20 mouse cellular contexts compared by ENCODE assay signal in the genomic region with DNA sequence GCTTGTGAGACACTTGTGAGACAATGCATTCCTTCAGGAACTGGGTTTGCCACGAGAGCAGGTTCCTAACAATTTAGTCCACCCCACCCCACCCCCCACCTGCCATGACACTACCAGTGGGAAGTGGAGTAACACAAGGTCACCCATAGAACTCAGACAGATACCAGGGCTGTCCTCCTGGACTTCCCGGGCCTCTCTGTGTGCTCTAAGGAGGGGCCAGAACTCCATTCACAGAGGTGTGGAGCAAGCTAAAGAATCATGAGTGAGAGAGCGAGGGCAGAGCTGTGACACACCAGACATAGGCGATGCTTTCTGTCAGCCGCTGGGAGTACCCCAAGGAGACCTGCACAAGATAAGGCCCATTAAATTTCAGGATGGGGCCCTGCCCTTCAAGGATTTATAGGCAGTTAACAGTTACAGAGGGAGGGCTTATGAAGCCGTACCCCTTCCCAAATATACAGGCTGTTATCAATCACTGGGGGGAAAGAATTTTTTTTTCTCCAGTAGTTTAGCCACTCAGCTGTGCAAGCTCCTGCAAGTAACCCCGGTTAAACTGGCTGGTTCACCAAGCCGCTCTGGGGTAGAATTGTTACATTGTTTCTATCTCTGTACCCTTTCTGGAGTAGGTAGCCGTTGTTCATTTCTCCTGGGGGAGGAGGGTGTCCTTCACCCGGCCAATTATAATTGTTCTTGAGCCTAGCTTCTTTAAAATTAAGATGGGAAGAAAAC.
A peak's percentile ranks its signal among the peaks of the same experiment; 100 is the strongest.
DNase-seq lines count a peak whose midpoint lies in the region; ATAC-seq lines count a peak whose summit lies in the region.
"Had no signal": no experiment of that assay in that cellular context is flagged by ENCODE, and none has a peak within 500 bp of the region (broad histone marks: within the 10 kb centered on the region; RNA-seq: fewer than 3 reads in every experiment).

No protein-coding gene starts in this region.

- H3K27ac ChIP-seq in heart, embryonic 15.5 days: 0 out of 2 replicates have a peak overlapping the region, but pooled peaks have one; percentile 22
- H3K27ac ChIP-seq in neural tube, embryonic 13.5 days (replicated peaks): no peak overlapping the region
- peak overlapping the region; percentile 14; the same call in 1 of the 2 replicates for H3K27ac ChIP-seq in intestine, embryonic 14.5 days (ENCODE audit: low read depth)
- no peak overlapping the region for H3K27ac ChIP-seq in neural tube, embryonic 15.5 days (replicated peaks)
- H3K27ac ChIP-seq in midbrain, embryonic 13.5 days: no peak overlapping the region
- H3K27ac ChIP-seq: hindbrain, embryonic 13.5 days; liver, embryonic 15.5 days had no signal

- H3K9me3 ChIP-seq in heart, embryonic 15.5 days (replicated peaks): no peaks in the 10 kb centered on the region
- no peaks in the 10 kb centered on the region for H3K9me3 ChIP-seq in neural tube, embryonic 13.5 days
- no peaks in the 10 kb centered on the region for H3K9me3 ChIP-seq in intestine, embryonic 14.5 days (ENCODE audit: control insufficient read depth, low read length)
- no peaks in the 10 kb centered on the region for H3K9me3 ChIP-seq in neural tube, embryonic 15.5 days (replicated peaks)
- no peaks in the 10 kb centered on the region for H3K9me3 ChIP-seq in midbrain, embryonic 13.5 days
- H3K9me3 ChIP-seq: hindbrain, embryonic 13.5 days; liver, embryonic 15.5 days had no signal

- 47% methylated on average over 10 of the region's 10 CpGs for WGBS in heart, embryonic 15.5 days
- 49% methylated on average over 10 of the region's 10 CpGs for WGBS in neural tube, embryonic 13.5 days
- 32% methylated on average over 10 of the region's 10 CpGs for WGBS in intestine, embryonic 14.5 days
- WGBS in neural tube, embryonic 15.5 days: 53% methylated on average over 10 of the region's 10 CpGs
- WGBS in midbrain, embryonic 13.5 days: 73% methylated on average over 10 of the region's 10 CpGs

- no peak overlapping the region for H3K4me3 ChIP-seq in heart, embryonic 15.5 days
- H3K4me3 ChIP-seq in neural tube, embryonic 13.5 days: no peak overlapping the region
- no peak overlapping the region for H3K4me3 ChIP-seq in intestine, embryonic 14.5 days (ENCODE audit: low read depth, low read length)
- no peak overlapping the region for H3K4me3 ChIP-seq in neural tube, embryonic 15.5 days (replicated peaks)
- H3K4me3 ChIP-seq in midbrain, embryonic 13.5 days (replicated peaks): no peak overlapping the region
- H3K4me3 ChIP-seq: erythroblast, embryonic 14.5 days; hindbrain, embryonic 13.5 days; liver, embryonic 15.5 days had no signal

- intact Hi-C loops in heart, postnatal 25 days (cut with DNase I): no loop called here

- ATAC-seq in heart, embryonic 15.5 days (replicated peaks; ENCODE audit: insufficient number of reproducible peaks, insufficient read depth, low FRiP score, low read depth): no peak
- 0 out of 2 replicates have a peak, but pooled peaks have one; percentile 36 for ATAC-seq in neural tube, embryonic 13.5 days (ENCODE audit: low read depth)
- ATAC-seq in intestine, embryonic 14.5 days (replicated peaks; ENCODE audit: low FRiP score, low TSS enrichment, low read depth): 0 out of 2 replicates have a peak, but pooled peaks have one; percentile 8
- peak; percentile 25; the same call in 1 of the 2 replicates for ATAC-seq in neural tube, embryonic 15.5 days (ENCODE audit: low FRiP score)
- ATAC-seq in midbrain, embryonic 13.5 days: no peak
- ATAC-seq: forebrain, embryonic 16.5 days; lung, postnatal 0 days; midbrain, embryonic 16.5 days had no signal

- no peak for DNase-seq in heart, postnatal 25 days (ENCODE audit: low spot score)
- DNase-seq in neural tube, embryonic 10.5 days (ENCODE audit: extremely low spot score, low spot score): no peak
- DNase-seq in intestine, embryonic 14.5 days (ENCODE audit: low spot score): no peak
- DNase-seq in layer of hippocampus, postnatal 10 days (ENCODE audit: low spot score in 2 of 2): no peak
- DNase-seq: cerebellum, adult 9-11 months; heart, adult 11 months; kidney, adult 9 months; spleen, adult 18-20 months; thymus, postnatal 25 days had no signal

- no peaks in the 10 kb centered on the region for H3K27me3 ChIP-seq in heart, embryonic 15.5 days
- H3K27me3 ChIP-seq in neural tube, embryonic 13.5 days: no peaks in the 10 kb centered on the region
- no peaks in the 10 kb centered on the region for H3K27me3 ChIP-seq in intestine, embryonic 14.5 days (replicated peaks; ENCODE audit: control insufficient read depth, insufficient read depth, low read length)
- no peaks in the 10 kb centered on the region for H3K27me3 ChIP-seq in neural tube, embryonic 15.5 days (replicated peaks)
- 0 out of 2 replicates have a peak, but pooled peaks cover 2% of the 10 kb centered on the region for H3K27me3 ChIP-seq in midbrain, embryonic 13.5 days
- H3K27me3 ChIP-seq: hindbrain, embryonic 13.5 days; liver, embryonic 15.5 days had no signal

- no peak overlapping the region for H3K9ac ChIP-seq in heart, embryonic 15.5 days
- H3K9ac ChIP-seq in neural tube, embryonic 13.5 days: no peak overlapping the region
- H3K9ac ChIP-seq in intestine, embryonic 14.5 days (ENCODE audit: low read length): no peak overlapping the region
- H3K9ac ChIP-seq in neural tube, embryonic 15.5 days (replicated peaks): no peak overlapping the region
- H3K9ac ChIP-seq in midbrain, embryonic 13.5 days (replicated peaks): no peak overlapping the region
- H3K9ac ChIP-seq: hindbrain, embryonic 13.5 days; liver, embryonic 15.5 days had no signal

- peaks cover 38% of the 10 kb centered on the region for H3K4me1 ChIP-seq in heart, embryonic 15.5 days (replicated peaks)
- peaks cover 28% of the 10 kb centered on the region for H3K4me1 ChIP-seq in neural tube, embryonic 13.5 days (replicated peaks)
- H3K4me1 ChIP-seq in intestine, embryonic 14.5 days (replicated peaks; ENCODE audit: control insufficient read depth, insufficient read depth, low read length): peaks cover 59% of the 10 kb centered on the region
- H3K4me1 ChIP-seq in neural tube, embryonic 15.5 days: peaks cover 30% of the 10 kb centered on the region
- H3K4me1 ChIP-seq in midbrain, embryonic 13.5 days (replicated peaks): peaks cover 16% of the 10 kb centered on the region
- H3K4me1 ChIP-seq: liver, embryonic 15.5 days had no signal

- no peaks in the 10 kb centered on the region for H3K36me3 ChIP-seq in heart, embryonic 15.5 days
- H3K36me3 ChIP-seq in neural tube, embryonic 13.5 days: no peaks in the 10 kb centered on the region
- no peaks in the 10 kb centered on the region for H3K36me3 ChIP-seq in intestine, embryonic 14.5 days (ENCODE audit: control insufficient read depth, insufficient read depth, low read length)
- H3K36me3 ChIP-seq in neural tube, embryonic 15.5 days: no peaks in the 10 kb centered on the region
- no peaks in the 10 kb centered on the region for H3K36me3 ChIP-seq in midbrain, embryonic 13.5 days
- H3K36me3 ChIP-seq: G1E; hindbrain, embryonic 13.5 days; liver, embryonic 15.5 days had no signal

- no peak overlapping the region for H3K4me2 ChIP-seq in heart, embryonic 15.5 days
- no peak overlapping the region for H3K4me2 ChIP-seq in neural tube, embryonic 13.5 days
- H3K4me2 ChIP-seq in intestine, embryonic 14.5 days (ENCODE audit: low read length): no peak overlapping the region
- no peak overlapping the region for H3K4me2 ChIP-seq in neural tube, embryonic 15.5 days
- no peak overlapping the region for H3K4me2 ChIP-seq in midbrain, embryonic 13.5 days (replicated peaks)
- H3K4me2 ChIP-seq: hindbrain, embryonic 13.5 days; liver, embryonic 15.5 days had no signal

Comparison
In these comparisons a context has a peak if more than half of its experiments do, and no peak if none do; other contexts are left out.
1. ATAC-seq: peak in neural tube, embryonic 13.5 days (single experiment), intestine, embryonic 14.5 days (single experiment) and neural tube, embryonic 15.5 days (single experiment); none in heart, embryonic 15.5 days (single experiment) and midbrain, embryonic 13.5 days (single experiment).
2. H3K27ac ChIP-seq: peak in heart, embryonic 15.5 days (single experiment) and intestine, embryonic 14.5 days (single experiment); none in neural tube, embryonic 13.5 days (single experiment), neural tube, embryonic 15.5 days (single experiment) and midbrain, embryonic 13.5 days (single experiment).